Mouse (Mus musculus) embryonic facial prominence, embryonic 13.5 days (tissue): ENCODE measurements around the gene Plekhj1. TPM values are rescaled to one million over a fixed set of nuclear protein-coding genes. Genes with fewer than 3 reads are reported as not detected.
A peak's percentile ranks its signal among the peaks of the same experiment; 100 is the strongest.
"Not testable (repeated sequence)": the region's sequence is repeated elsewhere in the genome, so short reads cannot be mapped to it uniquely, and the experiment has no call there.

Experiments used
- ATAC-seq: fragments of 200-750 bp; cut with Nextera tagmentation; 2 replicates; pipeline ENCODE4 v1.8.0; 2017; ENCODE audit warnings: low read depth; ENCODE audit not compliant: insufficient number of reproducible peaks, insufficient read depth, low FRiP score, low TSS enrichment
- H3K27ac ChIP-seq: fragments of 300-500 bp; sonication (generic); 2 replicates; pipeline ENCODE4 v1.5.1; 2015; ENCODE audit warnings: moderate library complexity, mild to moderate bottlenecking, inconsistent platforms
- H3K27me3 ChIP-seq: fragments of 300-500 bp; sonication (generic); 2 replicates; pipeline ENCODE4 v1.6.1; 2015; ENCODE audit warnings: mild to moderate bottlenecking, inconsistent platforms
- H3K36me3 ChIP-seq: fragments of 300-500 bp; sonication (generic); 2 replicates; pipeline ENCODE4 v1.6.1; 2015; ENCODE audit warnings: mild to moderate bottlenecking, inconsistent platforms
- H3K4me1 ChIP-seq: fragments of 300-500 bp; sonication (generic); 2 replicates; pipeline ENCODE4 v1.6.1; 2015; ENCODE audit warnings: inconsistent platforms
- H3K4me2 ChIP-seq: fragments of 300-500 bp; sonication (generic); 2 replicates; pipeline ENCODE4 v1.6.1; 2015; ENCODE audit warnings: moderate library complexity, mild to moderate bottlenecking, inconsistent platforms
- H3K4me3 ChIP-seq: fragments of 300-500 bp; sonication (generic); 2 replicates; pipeline ENCODE4 v1.5.1; 2015; ENCODE audit warnings: mild to moderate bottlenecking, inconsistent platforms
- H3K9ac ChIP-seq: fragments of 300-500 bp; sonication (generic); 2 replicates; pipeline ENCODE4 v1.6.1; 2015; ENCODE audit warnings: mild to moderate bottlenecking, inconsistent platforms
- H3K9me3 ChIP-seq: fragments of 300-500 bp; sonication (generic); 2 replicates; pipeline ENCODE4 v1.6.1; 2016; ENCODE audit warnings: inconsistent platforms
- WGBS: fragments of 180-500 bp; shearing (Covaris S2); methylation state at CpG from one replicate; pipeline ENCODE4 v1.1.7; 2015; ENCODE audit warnings: mixed read lengths; 5-methylcytosine and 5-hydroxymethylcytosine counted together
- polyA plus RNA-seq: library from polyadenylated mRNA; unstranded; fragments of >200 nt; fragmentation: Nextera tagmentation; extraction: Ambion mirVana; gene quantifications from 2 replicates; pipeline ENCODE4 v1.2.1, GENCODE M21; 2015

Plekhj1 gene
- polyA plus RNA-seq, 1 experiment from 2014 or later: 125 TPM

GRCm38 (mm10) chr10:80836949-80837379, 38.5 kb upstream of the Plekhj1 start:
- Histone ChIP-seq H3K4me2 (no peak overlapping the region), H3K27ac (no peak overlapping the region), H3K4me1 (0 out of 2 replicates have a peak, but pooled peaks cover 3% of the 10 kb centered on the region), H3K9me3 (peaks cover 14% of the 10 kb centered on the region), H3K27me3 (peaks cover 67% of the 10 kb centered on the region), H3K4me3 (no peak overlapping the region), H3K36me3 (0 out of 2 replicates have a peak, but pooled peaks cover 4% of the 10 kb centered on the region), H3K9ac (no peak overlapping the region)
- 40% methylated on average over 7 of the region's 7 CpGs for WGBS
- no peak for ATAC-seq

GRCm38 (mm10) chr10:80835617-80836016, 37.2 kb upstream of the Plekhj1 start:
- 60% methylated on average over 30 of the region's 30 CpGs for WGBS
- peak overlapping the region; percentile 7; the same call in 1 of the 2 replicates for H3K4me2 ChIP-seq
- peaks cover 9% of the 10 kb centered on the region for H3K36me3 ChIP-seq
- peaks cover 14% of the 10 kb centered on the region for H3K9me3 ChIP-seq
- H3K4me3 ChIP-seq: 0 out of 2 replicates have a peak overlapping the region, but pooled peaks have one; percentile 5
- peaks cover 57% of the 10 kb centered on the region for H3K27me3 ChIP-seq
- ATAC-seq: no peak
- peaks cover 13% of the 10 kb centered on the region for H3K4me1 ChIP-seq
- H3K9ac ChIP-seq: no peak overlapping the region
- H3K27ac ChIP-seq: no peak overlapping the region

- Histone ChIP-seq H3K27me3 (peaks cover 48% of the 10 kb centered on the region), H3K4me2 (no peak overlapping the region), H3K9me3 (peaks cover 14% of the 10 kb centered on the region), H3K4me3 (no peak overlapping the region), H3K27ac (no peak overlapping the region), H3K36me3 (peaks cover 31% of the 10 kb centered on the region), H3K9ac (no peak overlapping the region), H3K4me1 (peaks cover 37% of the 10 kb centered on the region)
- WGBS: 73% methylated on average over 7 of the region's 7 CpGs
- ATAC-seq: no peak
Observed at GRCm38 (mm10) chr10:80832818-80833217, 34.4 kb upstream of the Plekhj1 start.

GRCm38 (mm10) chr10:80831136-80831535, 32.7 kb upstream of the Plekhj1 start:
- peaks cover 38% of the 10 kb centered on the region for H3K4me1 ChIP-seq

GRCm38 (mm10) chr10:80829359-80830278, 31.2 kb upstream of the Plekhj1 start:
- Histone ChIP-seq H3K4me1 (peaks cover 38% of the 10 kb centered on the region), H3K27me3 (peaks cover 16% of the 10 kb centered on the region), H3K4me3 (no peak overlapping the region), H3K27ac (no peak overlapping the region), H3K36me3 (peaks cover 31% of the 10 kb centered on the region), H3K9ac (no peak overlapping the region), H3K4me2 (no peak overlapping the region), H3K9me3 (peaks cover 5% of the 10 kb centered on the region; the same call in 1 of the 2 replicates)
- 69% methylated on average over 1 of the region's 1 CpGs for whole genome bisulfite sequencing
- no peak for ATAC-seq

More at GRCm38 (mm10) chr10:80831136-80831535, 32.7 kb upstream of the Plekhj1 start:
- Histone ChIP-seq H3K27me3 (peaks cover 32% of the 10 kb centered on the region), H3K4me2 (no peak overlapping the region), H3K9me3 (peaks cover 14% of the 10 kb centered on the region), H3K9ac (no peak overlapping the region), H3K27ac (no peak overlapping the region; the same call in 1 of the 2 replicates), H3K4me3 (no peak overlapping the region), H3K36me3 (peaks cover 31% of the 10 kb centered on the region)
- WGBS: 3% methylated on average over 9 of the region's 9 CpGs
- no peak for ATAC-seq

GRCm38 (mm10) chr10:80828587-80828986, 30.2 kb upstream of the Plekhj1 start:
- not testable (repeated sequence) for H3K9me3 ChIP-seq, ATAC-seq, H3K27ac ChIP-seq, H3K27me3 ChIP-seq, H3K9ac ChIP-seq
- H3K36me3 ChIP-seq: peaks cover 31% of the 10 kb centered on the region
- H3K4me1 ChIP-seq: peaks cover 38% of the 10 kb centered on the region
- 82% methylated on average over 9 of the region's 9 CpGs for WGBS
- H3K4me3 ChIP-seq: peak overlapping the region; percentile 78
- H3K4me2 ChIP-seq: peak overlapping the region; percentile 99

- no peak for ATAC-seq
- H3K4me2 ChIP-seq: peak overlapping the region; percentile 99
- H3K4me3 ChIP-seq: peak overlapping the region; percentile 78
- peak overlapping the region; percentile 95 for H3K9ac ChIP-seq
- WGBS: 72% methylated on average over 10 of the region's 10 CpGs
- peaks cover 31% of the 10 kb centered on the region for H3K36me3 ChIP-seq
- no peaks in the 10 kb centered on the region for H3K9me3 ChIP-seq
- H3K4me1 ChIP-seq: peaks cover 38% of the 10 kb centered on the region
- H3K27me3 ChIP-seq: no peaks in the 10 kb centered on the region
- H3K27ac ChIP-seq: peak overlapping the region; percentile 8; the same call in 1 of the 2 replicates
Observed at GRCm38 (mm10) chr10:80827870-80828420, 29.5 kb upstream of the Plekhj1 start.

- Histone ChIP-seq H3K9me3 (no peaks in the 10 kb centered on the region), H3K4me1 (peaks cover 38% of the 10 kb centered on the region), H3K9ac (peak overlapping the region; percentile 95), H3K36me3 (peaks cover 28% of the 10 kb centered on the region), H3K27me3 (no peaks in the 10 kb centered on the region), H3K4me3 (peak overlapping the region; percentile 78), H3K27ac (peak overlapping the region; percentile 86; the same call in 1 of the 2 replicates), H3K4me2 (peak overlapping the region; percentile 99)
- 7% methylated on average over 29 of the region's 29 CpGs for WGBS
- ATAC-seq: no peak
Observed at GRCm38 (mm10) chr10:80827063-80827869, 28.8 kb upstream of the Plekhj1 start.

- H3K27me3 ChIP-seq: no peaks in the 10 kb centered on the region
- H3K27ac ChIP-seq: peak within 1 kb of the TSS; percentile 86
- H3K4me1 ChIP-seq: peaks cover 37% of the 10 kb centered on the region
- H3K4me2 ChIP-seq: peak within 1 kb of the TSS; percentile 99
- H3K4me3 ChIP-seq: peak within 1 kb of the TSS; percentile 78
- H3K36me3 ChIP-seq: peaks cover 27% of the 10 kb centered on the region
- ATAC-seq: peak; percentile 97
- H3K9ac ChIP-seq: peak within 1 kb of the TSS; percentile 95
- no peaks in the 10 kb centered on the region for H3K9me3 ChIP-seq
- WGBS: under 1% methylated on average over 81 of the region's 82 CpGs
Observed at GRCm38 (mm10) chr10:80826151-80827062, 28.0 kb upstream of the Plekhj1 start, which contains the start of gene Oaz1. Gene Oaz1 (plus strand): TSS chr10:80826656.

GRCm38 (mm10) chr10:80824827-80825226, 26.4 kb upstream of the Plekhj1 start:
- Histone ChIP-seq H3K4me2 (no peak overlapping the region), H3K27ac (no peak overlapping the region), H3K4me3 (no peak overlapping the region), H3K27me3 (no peaks in the 10 kb centered on the region), H3K9me3 (no peaks in the 10 kb centered on the region), H3K9ac (no peak overlapping the region), H3K36me3 (peaks cover 14% of the 10 kb centered on the region), H3K4me1 (peaks cover 21% of the 10 kb centered on the region)
- no peak for ATAC-seq
- 71% methylated on average over 2 of the region's 2 CpGs for WGBS
